Mouse (Mus musculus): ENCODE measurements around the gene E430018J23Rik.
"Not testable (repeated sequence)": the region's sequence is repeated elsewhere in the genome, so short reads cannot be mapped to it uniquely, and the experiment has no call there.

Gene E430018J23Rik

GRCm38 (mm10) chr7:127343351-127344019 is 49.9 kb downstream of the E430018J23Rik start:
- no peak for DNase-seq (ENCODE audit: extremely low read depth, insufficient read length, low spot score)

DNA sequence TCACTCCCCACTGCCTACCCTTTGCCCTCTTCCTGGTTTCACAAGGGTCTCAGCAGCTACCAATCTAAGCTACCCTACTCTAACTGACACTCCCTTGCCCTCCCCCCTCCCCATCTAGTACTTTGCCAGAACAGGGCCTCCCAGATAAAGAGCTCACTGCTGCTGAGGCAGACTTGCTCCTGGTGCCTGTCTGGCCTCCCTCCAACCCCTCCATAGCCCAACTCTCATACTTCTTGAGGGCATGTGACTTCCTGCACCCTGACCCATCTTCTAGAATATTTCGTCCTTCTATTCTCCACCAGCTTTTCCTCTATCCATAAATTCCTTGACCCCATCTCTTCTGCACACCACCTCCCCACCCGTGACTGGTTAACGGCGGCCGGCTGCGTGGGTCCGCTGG is 50.5 kb downstream of the E430018J23Rik start:
- DNase-seq (ENCODE audit: extremely low read depth, insufficient read length, low spot score): no peak

- DNase-seq (ENCODE audit: extremely low read depth, insufficient read length, low spot score): no peak
Observed at GRCm38 (mm10) chr7:127342332-127342731, 51.1 kb downstream of the E430018J23Rik start.

DNA sequence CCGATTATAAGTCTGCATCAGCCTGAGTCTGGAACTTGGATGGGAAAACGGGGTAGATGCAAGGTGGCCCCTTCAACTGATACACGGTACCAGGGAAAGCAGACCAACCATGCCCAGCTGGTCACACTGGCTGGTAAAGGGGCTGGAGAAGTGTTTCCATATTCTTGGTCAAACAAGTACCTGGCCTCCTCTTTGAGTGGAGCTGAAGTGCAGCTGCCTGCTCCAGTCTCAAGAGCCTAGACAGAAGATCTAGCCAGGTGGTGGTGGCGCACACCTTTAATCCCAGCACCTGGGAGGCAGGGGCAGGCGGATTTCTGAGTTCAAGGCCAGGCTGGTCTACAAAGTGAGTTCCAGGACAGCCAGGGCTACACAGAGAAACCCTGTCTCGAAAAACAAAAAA is 51.6 kb downstream of the E430018J23Rik start:
- DNase-seq (ENCODE audit: extremely low read depth, insufficient read length, low spot score): not testable (repeated sequence)

DNA sequence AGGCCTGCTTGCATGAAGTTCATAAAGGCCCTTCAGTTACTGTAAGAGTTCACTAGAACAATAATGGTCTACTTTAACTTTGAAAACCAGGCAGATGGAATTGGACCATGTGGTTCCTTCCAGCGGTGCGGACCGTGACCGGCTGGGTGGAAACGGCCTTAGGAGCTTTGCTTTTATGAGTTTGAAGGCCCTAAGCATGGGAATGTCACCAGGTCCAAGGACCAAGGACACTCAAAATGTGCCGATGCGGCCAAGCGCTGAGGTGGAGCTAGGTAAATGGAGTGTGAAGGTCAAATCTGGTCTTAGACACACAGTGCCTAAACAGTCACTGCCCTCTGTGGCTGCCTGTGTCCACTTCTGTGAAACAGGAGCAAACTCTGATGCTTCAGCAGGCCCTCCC is 52.1 kb downstream of the E430018J23Rik start:
- no peak for DNase-seq (ENCODE audit: extremely low read depth, insufficient read length, low spot score)
